Mouse (Mus musculus) liver, embryonic 11.5 days (tissue): ENCODE measurements around the gene Manba. TPM values are rescaled to one million over a fixed set of nuclear protein-coding genes. Genes with fewer than 3 reads are reported as not detected.
A peak's percentile ranks its signal among the peaks of the same experiment; 100 is the strongest.

ENCODE experiments used
- ATAC-seq: fragments of 200-750 bp; cut with Nextera tagmentation; replicated peaks from 2 replicates; pipeline ENCODE4 v1.8.0; 2017; ENCODE audit warnings: moderate number of reproducible peaks, mild to moderate bottlenecking, moderate TSS enrichment, moderate library complexity; ENCODE audit not compliant: low FRiP score
- DNase-seq: peaks from one replicate; pipeline ENCODE4 v3.0.0-alpha.2; 2017; ENCODE audit warnings: low spot score
- H3K27ac ChIP-seq: fragments of 300-500 bp; sonication (generic); 2 replicates; pipeline ENCODE4 v1.5.1; 2014; ENCODE audit warnings: mild to moderate bottlenecking, low read depth, low read length, control low read depth
- H3K27me3 ChIP-seq: fragments of 300-500 bp; sonication (generic); replicated peaks from 2 replicates; pipeline ENCODE4 v1.6.1; 2014; ENCODE audit warnings: low read length, mixed read lengths; ENCODE audit not compliant: control insufficient read depth, insufficient read depth
- H3K36me3 ChIP-seq: fragments of 300-500 bp; sonication (generic); 2 replicates; pipeline ENCODE4 v1.6.1; 2014; ENCODE audit warnings: mild to moderate bottlenecking, low read length, moderate library complexity, mixed read lengths; ENCODE audit not compliant: control insufficient read depth, insufficient read depth
- H3K4me1 ChIP-seq: fragments of 300-500 bp; sonication (generic); replicated peaks from 2 replicates; pipeline ENCODE4 v1.6.1; 2014; ENCODE audit warnings: low read length, mixed read lengths; ENCODE audit not compliant: control insufficient read depth, insufficient read depth
- H3K4me2 ChIP-seq: fragments of 300-500 bp; sonication (generic); 2 replicates; pipeline ENCODE4 v1.6.1; 2014; ENCODE audit warnings: mild to moderate bottlenecking, control low read depth, moderate library complexity
- H3K4me3 ChIP-seq: fragments of 300-500 bp; sonication (generic); 2 replicates; pipeline ENCODE4 v1.5.1; 2014; ENCODE audit warnings: low read depth, low read length, control low read depth
- H3K9ac ChIP-seq: fragments of 300-500 bp; sonication (generic); 2 replicates; pipeline ENCODE4 v1.6.1; 2014; ENCODE audit warnings: low read depth, low read length, control low read depth
- H3K9me3 ChIP-seq: fragments of 300-500 bp; sonication (generic); 2 replicates; pipeline ENCODE4 v1.6.1; 2016; ENCODE audit warnings: low read length, inconsistent platforms, mixed read lengths; ENCODE audit not compliant: control insufficient read depth
- WGBS: fragments of 180-500 bp; shearing (Covaris S2); extraction: QIAGEN DNeasy Blood & Tissue Kit; methylation state at CpG from one replicate; pipeline ENCODE4 v1.1.7; 2014; 5-methylcytosine and 5-hydroxymethylcytosine counted together
- polyA plus RNA-seq: library from polyadenylated mRNA; unstranded; fragments of >200 nt; fragmentation: Nextera tagmentation; extraction: Ambion mirVana; gene quantifications from 2 replicates; pipeline ENCODE4 v1.2.1, GENCODE M21; 2014

The Manba gene
- polyA plus RNA-seq, 1 experiment from 2014 or later: 9.7 TPM

- Histone ChIP-seq H3K9ac (no peak overlapping the region), H3K9me3 (no peaks in the 10 kb centered on the region), H3K4me3 (no peak overlapping the region), H3K27ac (peak overlapping the region; percentile 63), H3K4me2 (peak overlapping the region; percentile 36; the same call in 1 of the 2 replicates), H3K4me1 (peaks cover 15% of the 10 kb centered on the region), H3K36me3 (peaks cover 16% of the 10 kb centered on the region), H3K27me3 (no peaks in the 10 kb centered on the region)
- ATAC-seq: peak; percentile 97
- no peak for DNase-seq
- 52% methylated on average over 6 of the region's 6 CpGs for WGBS
Measured at GRCm38 (mm10) chr3:135585482-135585881, 100.1 kb downstream of the Manba start.

GRCm38 (mm10) chr3:135586060-135586459 lies 100.6 kb downstream of the Manba start:
- H3K9ac ChIP-seq: no peak overlapping the region
- H3K36me3 ChIP-seq: peaks cover 17% of the 10 kb centered on the region

GRCm38 (mm10) chr3:135586471-135586880 lies 101.1 kb downstream of the Manba start:
- no peak overlapping the region for H3K4me2 ChIP-seq
- H3K36me3 ChIP-seq: peaks cover 22% of the 10 kb centered on the region
- H3K4me1 ChIP-seq: peaks cover 21% of the 10 kb centered on the region
- 76% methylated on average over 4 of the region's 4 CpGs for WGBS
- H3K4me3 ChIP-seq: no peak overlapping the region
- no peaks in the 10 kb centered on the region for H3K9me3 ChIP-seq
- H3K27ac ChIP-seq: no peak overlapping the region
- DNase-seq (no peak), ATAC-seq (peak; percentile 61)
- no peaks in the 10 kb centered on the region for H3K27me3 ChIP-seq
- no peak overlapping the region for H3K9ac ChIP-seq

More at GRCm38 (mm10) chr3:135586060-135586459, 100.6 kb downstream of the Manba start:
- Histone ChIP-seq H3K9me3 (no peaks in the 10 kb centered on the region), H3K27ac (peak overlapping the region; percentile 63), H3K4me1 (peaks cover 20% of the 10 kb centered on the region), H3K4me2 (no peak overlapping the region), H3K27me3 (no peaks in the 10 kb centered on the region), H3K4me3 (no peak overlapping the region)
- DNase-seq: no peak
- ATAC-seq: no peak
- WGBS: 71% methylated on average over 2 of the region's 2 CpGs

- no peak overlapping the region for H3K9ac ChIP-seq
- H3K4me3 ChIP-seq: no peak overlapping the region
- H3K27ac ChIP-seq: no peak overlapping the region
- no peaks in the 10 kb centered on the region for H3K9me3 ChIP-seq
- peaks cover 17% of the 10 kb centered on the region for H3K4me1 ChIP-seq
- DNase-seq (no peak), ATAC-seq (no peak)
- 52% methylated on average over 4 of the region's 4 CpGs for WGBS
- H3K36me3 ChIP-seq: peaks cover 28% of the 10 kb centered on the region
- H3K4me2 ChIP-seq: no peak overlapping the region
- H3K27me3 ChIP-seq: no peaks in the 10 kb centered on the region
Measured at GRCm38 (mm10) chr3:135590471-135590870, 105.1 kb downstream of the Manba start.

GRCm38 (mm10) chr3:135591376-135591775 lies 106.0 kb downstream of the Manba start:
- Histone ChIP-seq H3K4me3 (no peak overlapping the region), H3K4me1 (peaks cover 13% of the 10 kb centered on the region), H3K27ac (no peak overlapping the region), H3K9ac (no peak overlapping the region), H3K4me2 (no peak overlapping the region), H3K27me3 (no peaks in the 10 kb centered on the region), H3K36me3 (peaks cover 31% of the 10 kb centered on the region), H3K9me3 (no peaks in the 10 kb centered on the region)
- DNase-seq (no peak), ATAC-seq (no peak)
- 79% methylated on average over 5 of the region's 5 CpGs for WGBS

GRCm38 (mm10) chr3:135592011-135592410 lies 106.6 kb downstream of the Manba start:
- peaks cover 13% of the 10 kb centered on the region for H3K4me1 ChIP-seq
- DNase-seq (no peak), ATAC-seq (no peak)
- WGBS: 93% methylated on average over 4 of the region's 4 CpGs
- H3K9me3 ChIP-seq: no peaks in the 10 kb centered on the region
- no peak overlapping the region for H3K4me3 ChIP-seq
- H3K27ac ChIP-seq: no peak overlapping the region
- no peak overlapping the region for H3K4me2 ChIP-seq
- no peak overlapping the region for H3K9ac ChIP-seq
- H3K27me3 ChIP-seq: no peaks in the 10 kb centered on the region
- peaks cover 30% of the 10 kb centered on the region for H3K36me3 ChIP-seq

GRCm38 (mm10) chr3:135594238-135594917 lies 109.0 kb downstream of the Manba start:
- no peak overlapping the region for H3K4me3 ChIP-seq
- no peaks in the 10 kb centered on the region for H3K27me3 ChIP-seq
- peaks cover 15% of the 10 kb centered on the region for H3K4me1 ChIP-seq
- no peaks in the 10 kb centered on the region for H3K9me3 ChIP-seq
- WGBS: 72% methylated on average over 21 of the region's 21 CpGs
- no peak overlapping the region for H3K9ac ChIP-seq
- H3K27ac ChIP-seq: no peak overlapping the region
- ATAC-seq (no peak), DNase-seq (no peak)
- H3K4me2 ChIP-seq: no peak overlapping the region
- H3K36me3 ChIP-seq: peaks cover 24% of the 10 kb centered on the region

GRCm38 (mm10) chr3:135597014-135597413 lies 111.6 kb downstream of the Manba start:
- 57% methylated on average over 4 of the region's 4 CpGs for WGBS
- no peak for DNase-seq
- H3K9me3 ChIP-seq: no peaks in the 10 kb centered on the region
- H3K27me3 ChIP-seq: no peaks in the 10 kb centered on the region
- H3K27ac ChIP-seq: no peak overlapping the region; the same call in 1 of the 2 replicates
- H3K4me1 ChIP-seq: peaks cover 6% of the 10 kb centered on the region
- no peak for ATAC-seq
- no peak overlapping the region for H3K9ac ChIP-seq
- H3K4me2 ChIP-seq: no peak overlapping the region
- peaks cover 13% of the 10 kb centered on the region; the same call in 1 of the 2 replicates for H3K36me3 ChIP-seq
- H3K4me3 ChIP-seq: no peak overlapping the region

GRCm38 (mm10) chr3:135598355-135598754 lies 112.9 kb downstream of the Manba start:
- Histone ChIP-seq H3K4me3 (no peak overlapping the region), H3K27me3 (no peaks in the 10 kb centered on the region), H3K9ac (no peak overlapping the region), H3K4me1 (peaks cover 10% of the 10 kb centered on the region), H3K27ac (no peak overlapping the region), H3K4me2 (no peak overlapping the region), H3K36me3 (peaks cover 13% of the 10 kb centered on the region; the same call in 1 of the 2 replicates), H3K9me3 (no peaks in the 10 kb centered on the region)
- WGBS: 78% methylated on average over 3 of the region's 3 CpGs
- ATAC-seq: no peak
- no peak for DNase-seq
